Mouse (Mus musculus) midbrain, embryonic 13.5 days (tissue): Measurements from ENCODE around the gene Zfp366. TPM values are rescaled to one million over a fixed set of nuclear protein-coding genes. Genes with fewer than 3 reads are reported as not detected.

Source experiments
- ATAC-seq: fragments of 200-750 bp; cut with Nextera tagmentation; 2 replicates; pipeline ENCODE4 v1.8.0; 2017; ENCODE audit warnings: mild to moderate bottlenecking, moderate TSS enrichment, moderate library complexity
- H3K27ac ChIP-seq: fragments of 300-500 bp; sonication (generic); 2 replicates; pipeline ENCODE4 v1.5.1; 2015; ENCODE audit warnings: inconsistent platforms, mild to moderate bottlenecking, moderate library complexity
- H3K27me3 ChIP-seq: fragments of 300-500 bp; sonication (generic); 2 replicates; pipeline ENCODE4 v1.6.1; 2015; ENCODE audit warnings: mild to moderate bottlenecking, inconsistent platforms
- H3K36me3 ChIP-seq: fragments of 300-500 bp; sonication (generic); 2 replicates; pipeline ENCODE4 v1.6.1; 2015; ENCODE audit warnings: mild to moderate bottlenecking, inconsistent platforms
- H3K4me1 ChIP-seq: fragments of 300-500 bp; sonication (generic); replicated peaks from 2 replicates; pipeline ENCODE4 v1.6.1; 2015; ENCODE audit warnings: inconsistent platforms
- H3K4me2 ChIP-seq: fragments of 300-500 bp; sonication (generic); replicated peaks from 2 replicates; pipeline ENCODE4 v1.6.1; 2015; ENCODE audit warnings: moderate library complexity, mild to moderate bottlenecking, inconsistent platforms
- H3K4me3 ChIP-seq: fragments of 300-500 bp; sonication (generic); replicated peaks from 2 replicates; pipeline ENCODE4 v1.5.1; 2015; ENCODE audit warnings: mild to moderate bottlenecking, inconsistent platforms
- H3K9ac ChIP-seq: fragments of 300-500 bp; sonication (generic); replicated peaks from 2 replicates; pipeline ENCODE4 v1.6.1; 2015; ENCODE audit warnings: mild to moderate bottlenecking, inconsistent platforms
- H3K9me3 ChIP-seq: fragments of 300-500 bp; sonication (generic); 2 replicates; pipeline ENCODE4 v1.6.1; 2016; ENCODE audit warnings: mild to moderate bottlenecking, inconsistent platforms
- WGBS: fragments of 180-500 bp; shearing (Covaris S2); methylation state at CpG from one replicate; pipeline ENCODE4 v1.1.7; 2015; 5-methylcytosine and 5-hydroxymethylcytosine counted together
- polyA plus RNA-seq: library from polyadenylated mRNA; unstranded; fragments of >200 nt; fragmentation: Nextera tagmentation; extraction: Ambion mirVana; gene quantifications from 2 replicates; pipeline ENCODE4 v1.2.1, GENCODE M21; 2015

Gene Zfp366
- 0.54 and 0.62 TPM in 2 replicates for polyA plus RNA-seq

- Histone ChIP-seq H3K27me3 (no peaks in the 10 kb centered on the region), H3K27ac (no peak within 1 kb of the TSS), H3K9me3 (no peaks in the 10 kb centered on the region), H3K9ac (no peak within 1 kb of the TSS), H3K36me3 (no peaks in the 10 kb centered on the region), H3K4me1 (peaks cover 8% of the 10 kb centered on the region; the same call in 1 of the 2 replicates), H3K4me3 (no peak within 1 kb of the TSS), H3K4me2 (no peak within 1 kb of the TSS)
- no peak for ATAC-seq
- 70% methylated on average over 11 of the region's 11 CpGs for WGBS
These were observed at the start of gene Zfp366 for GRCm38 (mm10) chr13:99184155-99184886. Gene Zfp366 (plus strand): TSS chr13:99184823.

GRCm38 (mm10) chr13:99138351-99139255 lies 46.0 kb upstream of the Zfp366 start:
- H3K36me3 ChIP-seq = no peaks in the 10 kb centered on the region
- no peaks in the 10 kb centered on the region for H3K4me1 ChIP-seq
- no peak overlapping the region for H3K4me3 ChIP-seq
- no peaks in the 10 kb centered on the region for H3K9me3 ChIP-seq
- H3K9ac ChIP-seq = no peak overlapping the region
- no peak overlapping the region for H3K4me2 ChIP-seq
- 89% methylated on average over 12 of the region's 12 CpGs for WGBS
- H3K27ac ChIP-seq = no peak overlapping the region
- no peaks in the 10 kb centered on the region for H3K27me3 ChIP-seq
- ATAC-seq = no peak

GRCm38 (mm10) chr13:99146355-99146871 lies 38.2 kb upstream of the Zfp366 start:
- ATAC-seq = no peak
- Histone ChIP-seq H3K9me3 (no peaks in the 10 kb centered on the region), H3K9ac (no peak overlapping the region), H3K27me3 (no peaks in the 10 kb centered on the region), H3K27ac (no peak overlapping the region), H3K4me2 (no peak overlapping the region), H3K4me3 (no peak overlapping the region), H3K4me1 (peaks cover 22% of the 10 kb centered on the region), H3K36me3 (no peaks in the 10 kb centered on the region)
- 84% methylated on average over 13 of the region's 13 CpGs for WGBS

- no peaks in the 10 kb centered on the region for H3K27me3 ChIP-seq
- peaks cover 26% of the 10 kb centered on the region for H3K4me1 ChIP-seq
- ATAC-seq = no peak
- no peak overlapping the region for H3K27ac ChIP-seq
- 82% methylated on average over 6 of the region's 6 CpGs for WGBS
- no peak overlapping the region for H3K4me2 ChIP-seq
- no peak overlapping the region for H3K4me3 ChIP-seq
- no peak overlapping the region for H3K9ac ChIP-seq
- H3K9me3 ChIP-seq = no peaks in the 10 kb centered on the region
- H3K36me3 ChIP-seq = no peaks in the 10 kb centered on the region
These were observed 36.9 kb upstream of the Zfp366 start for GRCm38 (mm10) chr13:99147645-99148111.

- no peaks in the 10 kb centered on the region for H3K27me3 ChIP-seq
- H3K4me1 ChIP-seq = peaks cover 27% of the 10 kb centered on the region
- 18% methylated on average over 14 of the region's 14 CpGs for WGBS
- no peaks in the 10 kb centered on the region for H3K36me3 ChIP-seq
- H3K27ac ChIP-seq = peak overlapping the region; percentile 61
- no peak overlapping the region for H3K4me2 ChIP-seq
- peak; percentile 65; the same call in 1 of the 2 replicates for ATAC-seq
- H3K4me3 ChIP-seq = no peak overlapping the region
- H3K9me3 ChIP-seq = no peaks in the 10 kb centered on the region
- no peak overlapping the region for H3K9ac ChIP-seq
These were observed 34.9 kb upstream of the Zfp366 start for GRCm38 (mm10) chr13:99149551-99150305.

- no peak overlapping the region for H3K4me3 ChIP-seq
- 70% methylated on average over 6 of the region's 6 CpGs for WGBS
- H3K36me3 ChIP-seq = no peaks in the 10 kb centered on the region
- no peaks in the 10 kb centered on the region for H3K27me3 ChIP-seq
- peak; percentile 46; the same call in 1 of the 2 replicates for ATAC-seq
- H3K9ac ChIP-seq = no peak overlapping the region
- H3K27ac ChIP-seq = no peak overlapping the region
- peaks cover 27% of the 10 kb centered on the region for H3K4me1 ChIP-seq
- no peak overlapping the region for H3K4me2 ChIP-seq
- no peaks in the 10 kb centered on the region for H3K9me3 ChIP-seq
These were observed 34.0 kb upstream of the Zfp366 start for GRCm38 (mm10) chr13:99150626-99151025.

- no peak for ATAC-seq
- no peaks in the 10 kb centered on the region for H3K9me3 ChIP-seq
- no peak overlapping the region for H3K4me3 ChIP-seq
- no peak overlapping the region for H3K4me2 ChIP-seq
- peaks cover 27% of the 10 kb centered on the region for H3K4me1 ChIP-seq
- H3K27me3 ChIP-seq = no peaks in the 10 kb centered on the region
- no peaks in the 10 kb centered on the region for H3K36me3 ChIP-seq
- WGBS = 42% methylated on average over 8 of the region's 8 CpGs
- H3K9ac ChIP-seq = no peak overlapping the region
- H3K27ac ChIP-seq = no peak overlapping the region
These were observed 33.5 kb upstream of the Zfp366 start for GRCm38 (mm10) chr13:99151121-99151520.

- H3K4me2 ChIP-seq = peak overlapping the region; percentile 5; the same call in 1 of the 2 replicates
- H3K4me1 ChIP-seq = peaks cover 27% of the 10 kb centered on the region
- no peak for ATAC-seq
- H3K27ac ChIP-seq = no peak overlapping the region
- 27% methylated on average over 18 of the region's 18 CpGs for WGBS
- no peak overlapping the region for H3K4me3 ChIP-seq
- H3K27me3 ChIP-seq = no peaks in the 10 kb centered on the region
- H3K9ac ChIP-seq = no peak overlapping the region
- H3K9me3 ChIP-seq = no peaks in the 10 kb centered on the region
- no peaks in the 10 kb centered on the region for H3K36me3 ChIP-seq
These were observed 32.2 kb upstream of the Zfp366 start for GRCm38 (mm10) chr13:99152305-99152930.

GRCm38 (mm10) chr13:99157709-99158108 lies 26.9 kb upstream of the Zfp366 start:
- Histone ChIP-seq H3K4me3 (no peak overlapping the region), H3K27ac (no peak overlapping the region), H3K9me3 (no peaks in the 10 kb centered on the region), H3K4me1 (0 out of 2 replicates have a peak, but pooled peaks cover under 1% of the 10 kb centered on the region), H3K4me2 (no peak overlapping the region), H3K36me3 (no peaks in the 10 kb centered on the region), H3K9ac (no peak overlapping the region), H3K27me3 (no peaks in the 10 kb centered on the region)
- 91% methylated on average over 2 of the region's 2 CpGs for WGBS
- no peak for ATAC-seq

GRCm38 (mm10) chr13:99158773-99159172 lies 25.9 kb upstream of the Zfp366 start:
- Histone ChIP-seq H3K9me3 (no peaks in the 10 kb centered on the region), H3K9ac (no peak overlapping the region), H3K4me2 (no peak overlapping the region), H3K4me1 (peaks cover 5% of the 10 kb centered on the region; the same call in 1 of the 2 replicates), H3K4me3 (no peak overlapping the region), H3K27me3 (no peaks in the 10 kb centered on the region), H3K36me3 (no peaks in the 10 kb centered on the region), H3K27ac (no peak overlapping the region)
- 89% methylated on average over 3 of the region's 3 CpGs for WGBS
- ATAC-seq = no peak

GRCm38 (mm10) chr13:99163071-99163470 lies 21.6 kb upstream of the Zfp366 start:
- Histone ChIP-seq H3K4me1 (peaks cover 9% of the 10 kb centered on the region; the same call in 1 of the 2 replicates), H3K9ac (no peak overlapping the region), H3K4me2 (no peak overlapping the region), H3K36me3 (no peaks in the 10 kb centered on the region), H3K27ac (peak overlapping the region; percentile 63), H3K27me3 (no peaks in the 10 kb centered on the region), H3K9me3 (no peaks in the 10 kb centered on the region), H3K4me3 (no peak overlapping the region)
- WGBS = 57% methylated on average over 4 of the region's 4 CpGs
- no peak for ATAC-seq
